Mouse (Mus musculus): Measurements from ENCODE around the gene Gipc3. TPM values are rescaled to one million over a fixed set of nuclear protein-coding genes. Genes with fewer than 3 reads are reported as not detected.
A peak's percentile ranks its signal among the peaks of the same experiment; 100 is the strongest.

Gene Gipc3
- total and polyA plus RNA-seq, 3 experiments, result 4.8 to 6.4 (median 5.5) TPM

DNA sequence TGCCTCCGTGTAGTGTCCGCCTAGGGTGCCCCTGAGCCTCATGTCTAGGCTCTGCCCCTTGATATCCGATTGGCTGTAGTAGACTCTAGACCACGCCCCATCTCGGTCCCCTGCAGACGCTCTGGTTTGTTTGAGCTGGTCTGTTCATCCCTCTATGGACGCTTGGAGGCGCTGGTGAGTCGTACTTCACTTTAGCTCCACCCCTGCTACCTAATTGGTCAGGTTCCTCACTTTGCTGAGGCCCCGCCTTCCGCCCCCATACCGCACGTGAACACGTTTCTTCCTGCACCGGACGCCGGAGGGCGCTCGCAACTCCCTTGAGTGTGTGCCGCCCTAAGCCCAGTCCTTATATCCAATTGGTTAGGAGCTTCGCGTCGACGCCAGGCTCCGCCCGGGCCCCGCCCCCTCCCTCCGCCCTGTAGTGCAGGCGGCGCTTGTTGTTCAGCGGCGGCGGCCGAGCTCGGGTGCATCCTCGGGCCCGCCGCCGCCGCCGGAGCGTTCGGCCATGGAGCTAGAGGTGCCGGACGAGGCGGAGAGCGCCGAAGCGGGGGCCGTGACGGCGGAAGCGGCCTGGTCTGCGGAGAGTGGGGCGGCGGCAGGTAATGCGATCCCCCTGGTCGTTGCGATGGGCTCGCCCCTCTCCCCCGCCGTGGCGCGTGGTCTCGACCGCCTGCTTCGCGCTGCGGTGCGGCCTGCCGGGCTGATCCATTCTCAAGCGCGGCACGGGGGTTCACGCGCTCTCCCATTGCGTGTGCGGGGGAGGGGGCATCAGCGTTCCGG lies 50.3 kb downstream of the Gipc3 start, which contains the start of gene Pip5k1c:
Gene Pip5k1c (plus strand): TSS at position 410 of the 780 bp plus-strand sequence.
- peak within 1 kb of the TSS; percentile 96 for H3K27ac ChIP-seq
- under 1% methylated on average over 77 of the region's 80 CpGs for WGBS

DNA sequence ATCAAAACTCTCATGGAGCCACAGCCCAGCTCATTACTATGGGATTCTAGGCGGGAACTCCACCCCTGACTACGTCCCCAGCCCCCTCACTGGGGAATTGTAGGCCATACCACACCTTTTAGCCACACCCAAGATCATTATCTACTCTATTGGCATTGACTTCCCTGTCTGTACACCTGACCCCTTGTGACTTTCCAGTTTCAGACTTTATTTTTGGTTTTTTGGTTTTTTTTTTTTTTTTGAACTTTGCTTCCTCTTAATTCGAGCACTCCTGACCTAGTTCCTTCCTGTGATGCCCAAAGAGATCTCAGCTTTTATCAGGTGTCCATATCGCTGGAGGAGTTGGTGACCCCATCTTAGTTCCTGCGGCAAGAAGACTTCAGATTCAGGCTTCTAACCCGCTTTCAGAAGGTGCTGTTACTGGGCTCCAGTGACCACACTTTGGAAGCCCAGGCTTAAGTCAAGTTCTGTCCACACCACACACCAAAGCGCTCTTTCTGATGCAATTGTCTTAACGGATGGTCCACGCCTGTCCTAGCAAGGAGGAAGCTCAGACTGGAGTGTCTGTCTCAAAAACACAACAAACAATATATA lies 51.5 kb downstream of the Gipc3 start, which contains the start of gene Tjp3:
Gene Tjp3 (minus strand): TSS at position 71 of the 594 bp plus-strand sequence.
- intact Hi-C loops (cut with DNase I), result loop anchor here (2.0 kb wide), 1 partner anchor 27 kb away; no protein-coding TSS in a partner anchor
- Histone ChIP-seq H3K27ac (no peak within 1 kb of the TSS), H3K27me3 (ENCODE audit: control insufficient read depth, insufficient read depth, low read length) (no peaks in the 10 kb centered on the region), H3K4me3 (no peak within 1 kb of the TSS), H3K4me1 (ENCODE audit: control insufficient read depth, insufficient read depth, low read length) (peaks cover 20% of the 10 kb centered on the region), H3K36me3 (ENCODE audit: control insufficient read depth, insufficient read depth, low read length) (no peaks in the 10 kb centered on the region), H3K79me2 (replicated peaks; ENCODE audit: control insufficient read depth, insufficient read depth, low read length) (peaks cover 8% of the 10 kb centered on the region), H3K9ac (ENCODE audit: low read depth, low read length) (no peak within 1 kb of the TSS)
- 61% methylated on average over 9 of the region's 9 CpGs for WGBS
- no peak for TF ChIP-seq EP300 (IDR thresholded peaks at IDR 0.05; ENCODE audit: insufficient read depth, low read depth, low read length)
- TF ChIP-seq POLR2A (IDR thresholded peaks at IDR 0.05; ENCODE audit: insufficient read depth, low read depth, low read length), result no peak
- TF ChIP-seq CTCF (IDR thresholded peaks at IDR 0.05), result no peak
- no peak for DNase-seq

More for the DNA sequence above, 50.3 kb downstream of the Gipc3 start, which contains the start of gene Pip5k1c:
- Histone ChIP-seq H3K9ac (ENCODE audit: low read depth, low read length) (peak within 1 kb of the TSS; percentile 98), H3K79me2 (replicated peaks; ENCODE audit: control insufficient read depth, insufficient read depth, low read length) (peaks cover 10% of the 10 kb centered on the region), H3K4me3 (peak within 1 kb of the TSS; percentile 98), H3K36me3 (ENCODE audit: control insufficient read depth, insufficient read depth, low read length) (no peaks in the 10 kb centered on the region), H3K27me3 (ENCODE audit: control insufficient read depth, insufficient read depth, low read length) (no peaks in the 10 kb centered on the region), H3K4me1 (ENCODE audit: control insufficient read depth, insufficient read depth, low read length) (peaks cover 24% of the 10 kb centered on the region)
- intact Hi-C loops (cut with DNase I), result loop anchor here (2.0 kb wide), 1 partner anchor 26 kb away; no protein-coding TSS in a partner anchor
- peak; percentile 92 for TF ChIP-seq CTCF (IDR thresholded peaks at IDR 0.05)
- peak; percentile 62 for TF ChIP-seq POLR2A (IDR thresholded peaks at IDR 0.05; ENCODE audit: insufficient read depth, low read depth, low read length)
- TF ChIP-seq EP300 (IDR thresholded peaks at IDR 0.05; ENCODE audit: insufficient read depth, low read depth, low read length), result peak; percentile 86
- peak; percentile 97 to 100 for DNase-seq

DNA sequence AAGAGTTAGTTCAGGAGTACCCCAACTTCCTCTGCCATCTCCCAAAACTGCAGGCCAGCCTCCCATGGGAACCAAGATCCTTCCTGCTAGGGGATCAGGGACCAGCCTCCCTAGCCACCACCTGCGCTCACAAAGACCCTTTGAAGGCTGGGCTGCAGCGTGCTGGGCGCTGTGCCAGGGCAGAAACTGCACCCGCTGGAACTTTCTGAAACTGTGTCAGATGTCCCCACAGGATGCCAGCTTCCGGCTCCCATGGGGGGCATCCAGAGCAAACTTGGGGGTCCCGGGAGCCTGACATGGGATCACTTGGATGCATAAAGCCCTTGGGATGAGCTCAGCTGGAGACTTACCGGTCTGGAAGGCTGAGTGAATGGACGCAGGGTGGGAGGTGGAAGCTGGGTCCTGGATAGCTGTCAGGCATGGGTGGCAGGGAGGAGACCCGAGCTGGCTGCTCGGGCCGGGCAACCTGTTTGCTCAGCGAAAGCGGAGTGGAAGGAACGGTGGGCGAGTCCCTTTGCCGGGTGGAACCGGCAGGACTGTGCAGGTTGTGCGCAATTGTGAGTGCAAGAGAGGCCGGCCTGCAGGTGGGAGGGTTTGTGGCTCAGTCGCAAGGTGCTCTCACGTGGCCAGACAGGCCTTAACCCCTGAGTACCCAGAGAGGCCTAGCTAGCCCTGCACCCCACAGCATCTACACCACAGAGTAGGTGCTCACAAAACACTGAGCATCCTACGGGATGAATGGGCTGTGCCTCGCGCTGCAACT lies 52.2 kb downstream of the Gipc3 start:
- no peaks in the 10 kb centered on the region for H3K36me3 ChIP-seq (ENCODE audit: control insufficient read depth, insufficient read depth, low read length)
- peaks cover under 1% of the 10 kb centered on the region for H3K79me2 ChIP-seq (replicated peaks; ENCODE audit: control insufficient read depth, insufficient read depth, low read length)
- no peak overlapping the region for H3K27ac ChIP-seq
- intact Hi-C loops (cut with DNase I), result no loop called here
- no peaks in the 10 kb centered on the region for H3K27me3 ChIP-seq (ENCODE audit: control insufficient read depth, insufficient read depth, low read length)
- TF ChIP-seq CTCF (IDR thresholded peaks at IDR 0.05), result no peak
- no peak for TF ChIP-seq EP300 (IDR thresholded peaks at IDR 0.05; ENCODE audit: insufficient read depth, low read depth, low read length)
- TF ChIP-seq POLR2A (IDR thresholded peaks at IDR 0.05; ENCODE audit: insufficient read depth, low read depth, low read length), result no peak
- WGBS, result 29% methylated on average over 24 of the region's 24 CpGs
- no peak overlapping the region for H3K4me3 ChIP-seq
- H3K9ac ChIP-seq (ENCODE audit: low read depth, low read length), result no peak overlapping the region
- H3K4me1 ChIP-seq (ENCODE audit: control insufficient read depth, insufficient read depth, low read length), result peaks cover 17% of the 10 kb centered on the region
- no peak for DNase-seq

DNA sequence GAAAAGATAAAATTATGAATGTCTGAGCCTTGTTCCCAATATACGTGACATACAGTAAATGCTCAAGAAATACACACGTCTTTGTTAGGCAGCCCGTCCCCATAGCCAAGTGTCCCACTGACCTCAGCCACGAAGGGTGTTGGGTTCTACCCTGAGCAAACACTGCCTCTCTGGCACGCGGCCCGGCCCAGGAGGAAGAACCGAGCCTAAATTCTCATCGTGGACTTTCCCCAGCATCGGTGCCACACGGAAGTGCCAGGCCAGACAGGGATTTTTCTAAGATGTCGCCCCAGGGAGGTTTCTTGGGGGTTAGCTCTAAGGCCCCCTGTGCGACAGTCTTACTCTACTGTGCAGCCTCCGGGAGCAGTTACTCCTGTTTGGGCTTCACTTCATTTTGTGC lies 53.3 kb downstream of the Gipc3 start:
- Histone ChIP-seq H3K4me1 (ENCODE audit: control insufficient read depth, insufficient read depth, low read length) (peaks cover 7% of the 10 kb centered on the region), H3K27ac (no peak overlapping the region), H3K4me3 (no peak overlapping the region), H3K27me3 (ENCODE audit: control insufficient read depth, insufficient read depth, low read length) (peaks cover under 1% of the 10 kb centered on the region; the same call in 1 of the 2 replicates), H3K79me2 (replicated peaks; ENCODE audit: control insufficient read depth, insufficient read depth, low read length) (no peaks in the 10 kb centered on the region; the same call in 1 of the 2 replicates), H3K36me3 (ENCODE audit: control insufficient read depth, insufficient read depth, low read length) (no peaks in the 10 kb centered on the region), H3K9ac (ENCODE audit: low read depth, low read length) (no peak overlapping the region)
- 53% methylated on average over 14 of the region's 14 CpGs for WGBS
- TF ChIP-seq EP300 (IDR thresholded peaks at IDR 0.05; ENCODE audit: insufficient read depth, low read depth, low read length), result no peak
- no peak for TF ChIP-seq CTCF (IDR thresholded peaks at IDR 0.05)
- no peak for TF ChIP-seq POLR2A (IDR thresholded peaks at IDR 0.05; ENCODE audit: insufficient read depth, low read depth, low read length)
- DNase-seq, result no peak
- intact Hi-C loops (cut with DNase I), result loop anchor here (1.0 to 5.0 kb wide), 3 partner anchors 15 to 162 kb away; partner anchors contain the start of gene Gipc3

DNA sequence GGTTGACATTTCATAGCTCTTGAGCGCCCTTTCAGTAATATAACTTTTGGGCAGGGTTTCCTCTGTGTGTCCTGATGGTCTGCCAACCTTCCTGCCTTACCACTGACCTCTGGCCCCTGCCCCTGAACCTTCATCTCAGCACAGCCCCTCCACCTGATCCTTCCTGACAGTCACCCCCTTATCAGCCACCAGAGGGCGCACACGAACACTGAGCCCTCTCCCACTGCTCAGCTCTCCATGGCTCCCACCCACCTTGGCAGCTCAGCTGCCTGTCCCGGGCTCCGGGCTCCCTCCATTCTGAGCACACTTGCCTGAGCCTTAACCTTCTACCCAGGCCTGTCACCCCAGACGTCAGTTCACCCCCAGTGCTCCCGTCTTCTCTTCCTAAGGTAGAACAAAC lies 53.8 kb downstream of the Gipc3 start:
- TF ChIP-seq CTCF (IDR thresholded peaks at IDR 0.05) (peak; percentile 94; the same call in 1 of the 2 replicates), POLR2A (IDR thresholded peaks at IDR 0.05; ENCODE audit: insufficient read depth, low read depth, low read length) (no peak), EP300 (IDR thresholded peaks at IDR 0.05; ENCODE audit: insufficient read depth, low read depth, low read length) (0 out of 2 replicates have a peak, but pooled peaks have one; percentile 49)
- intact Hi-C loops (cut with DNase I), result loop anchor here (1.0 to 5.0 kb wide), 3 partner anchors 16 to 163 kb away; partner anchors contain the start of gene Gipc3
- H3K27me3 ChIP-seq (ENCODE audit: control insufficient read depth, insufficient read depth, low read length), result peaks cover 2% of the 10 kb centered on the region; the same call in 1 of the 2 replicates
- H3K79me2 ChIP-seq (replicated peaks; ENCODE audit: control insufficient read depth, insufficient read depth, low read length), result no peaks in the 10 kb centered on the region; the same call in 1 of the 2 replicates
- H3K4me3 ChIP-seq, result no peak overlapping the region
- no peak overlapping the region for H3K9ac ChIP-seq (ENCODE audit: low read depth, low read length)
- no peak overlapping the region for H3K27ac ChIP-seq
- peaks cover 5% of the 10 kb centered on the region for H3K4me1 ChIP-seq (ENCODE audit: control insufficient read depth, insufficient read depth, low read length)
- 7% methylated on average over 7 of the region's 7 CpGs for WGBS
- no peaks in the 10 kb centered on the region for H3K36me3 ChIP-seq (ENCODE audit: control insufficient read depth, insufficient read depth, low read length)
- peak; percentile 66 to 77 for DNase-seq
